In the genomic region with DNA sequence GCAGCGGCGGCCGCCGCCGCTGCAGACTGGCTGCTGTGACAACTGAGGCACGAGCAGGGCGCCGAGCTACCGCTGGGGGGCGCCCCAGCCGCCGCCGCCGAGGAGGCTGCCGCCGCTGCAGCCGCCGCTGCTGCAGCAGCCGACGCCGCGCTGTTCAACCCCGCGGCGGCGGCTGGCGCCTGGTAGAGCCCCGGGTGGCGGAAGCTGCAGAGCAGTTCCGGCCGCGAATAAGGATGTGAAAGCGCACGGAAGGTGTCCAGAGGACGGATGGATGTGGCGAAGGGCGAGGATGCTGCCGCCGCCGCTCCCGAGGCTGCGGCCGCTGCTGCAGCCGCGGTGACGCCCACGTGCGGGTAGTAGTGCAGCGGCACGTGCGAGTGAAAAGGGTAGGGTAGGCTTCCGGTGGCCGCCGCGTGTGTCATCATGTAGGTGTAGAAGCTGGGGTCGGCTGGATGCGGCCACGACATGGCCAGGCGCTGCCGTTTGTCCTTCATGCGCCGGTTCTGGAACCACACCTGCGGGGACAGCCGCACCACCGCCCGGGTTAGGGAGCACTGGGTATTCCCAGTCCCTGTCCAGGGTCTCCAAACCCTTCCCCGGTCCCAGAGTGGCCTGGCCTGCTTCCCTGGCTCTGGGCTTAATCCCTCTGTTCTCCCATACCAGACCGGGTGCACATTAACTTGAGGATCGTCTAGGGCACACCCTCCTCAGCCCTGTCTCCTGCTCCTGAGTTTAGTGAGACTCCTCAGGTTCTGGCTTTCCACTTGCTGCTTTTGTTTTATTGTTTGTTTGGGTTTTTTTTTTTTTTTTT, we compare ENCODE assay signal across 8 mouse cellular contexts. TPM values are rescaled to one million over a fixed set of nuclear protein-coding genes. Genes with fewer than 3 reads are reported as not detected.
DNase-seq lines count a peak whose midpoint lies in the region; ATAC-seq lines count a peak whose summit lies in the region.

No protein-coding gene starts in this region.

- peak overlapping the region; percentile 13; the same call in 1 of the 2 replicates for H3K9ac ChIP-seq in forebrain, embryonic 14.5 days (ENCODE audit: low read length)
- H3K9ac ChIP-seq in limb, embryonic 13.5 days: peak overlapping the region; percentile 98
- H3K9ac ChIP-seq in neural tube, embryonic 15.5 days (replicated peaks): no peak overlapping the region

- no peaks in the 10 kb centered on the region for H3K36me3 ChIP-seq in forebrain, embryonic 14.5 days (ENCODE audit: control insufficient read depth, insufficient read depth, low read length)
- H3K36me3 ChIP-seq in limb, embryonic 13.5 days: 0 out of 2 replicates have a peak, but pooled peaks cover 2% of the 10 kb centered on the region
- H3K36me3 ChIP-seq in neural tube, embryonic 15.5 days: no peaks in the 10 kb centered on the region

- no peaks in the 10 kb centered on the region; the same call in 1 of the 2 replicates for H3K4me1 ChIP-seq in forebrain, embryonic 14.5 days (ENCODE audit: control insufficient read depth, insufficient read depth, low read length)
- H3K4me1 ChIP-seq in limb, embryonic 13.5 days: peaks cover 7% of the 10 kb centered on the region; the same call in 1 of the 2 replicates
- peaks cover 12% of the 10 kb centered on the region for H3K4me1 ChIP-seq in neural tube, embryonic 15.5 days

- peak; percentile 34 to 48 for DNase-seq in cerebellum, postnatal 10 days
- DNase-seq in cerebellum, postnatal 36 days: no peak
- peak; percentile 55 for DNase-seq in CD4-positive, CD25-positive, alpha-beta regulatory T cell, adult 2 months (ENCODE audit: low read depth, low spot score)
- no peak for DNase-seq in forebrain, embryonic 14.5 days (ENCODE audit: low spot score)
- DNase-seq in spleen, adult 18-20 months: no peak
- DNase-seq in right cerebral cortex, postnatal 4 days: no peak

- H3K27ac ChIP-seq in forebrain, embryonic 14.5 days (ENCODE audit: low read depth, low read length): no peak overlapping the region
- H3K27ac ChIP-seq in limb, embryonic 13.5 days: peak overlapping the region; percentile 95
- H3K27ac ChIP-seq in neural tube, embryonic 15.5 days (replicated peaks): no peak overlapping the region

- H3K4me2 ChIP-seq in forebrain, embryonic 14.5 days (ENCODE audit: low read length): peak overlapping the region; percentile 46
- peak overlapping the region; percentile 74 for H3K4me2 ChIP-seq in limb, embryonic 13.5 days (replicated peaks)
- H3K4me2 ChIP-seq in neural tube, embryonic 15.5 days: peak overlapping the region; percentile 59

- H3K9me3 ChIP-seq in forebrain, embryonic 14.5 days (replicated peaks; ENCODE audit: control insufficient read depth, low read length): no peaks in the 10 kb centered on the region
- H3K9me3 ChIP-seq in limb, embryonic 13.5 days: no peaks in the 10 kb centered on the region
- H3K9me3 ChIP-seq in neural tube, embryonic 15.5 days (replicated peaks): no peaks in the 10 kb centered on the region

- H3K4me3 ChIP-seq in forebrain, embryonic 14.5 days (ENCODE audit: low read depth, low read length): peak overlapping the region; percentile 21
- H3K4me3 ChIP-seq in limb, embryonic 13.5 days: peak overlapping the region; percentile 63
- H3K4me3 ChIP-seq in neural tube, embryonic 15.5 days (replicated peaks): peak overlapping the region; percentile 38

- ATAC-seq in forebrain, embryonic 14.5 days: peak; percentile 35; the same call in 1 of the 2 replicates
- no peak for ATAC-seq in limb, embryonic 13.5 days (ENCODE audit: low FRiP score, low read depth)
- no peak for ATAC-seq in neural tube, embryonic 15.5 days (ENCODE audit: low FRiP score)

- H3K27me3 ChIP-seq in forebrain, embryonic 14.5 days (replicated peaks; ENCODE audit: control insufficient read depth, insufficient read depth, low read length): peaks cover 62% of the 10 kb centered on the region
- H3K27me3 ChIP-seq in limb, embryonic 13.5 days: peaks cover 41% of the 10 kb centered on the region
- H3K27me3 ChIP-seq in neural tube, embryonic 15.5 days (replicated peaks): peaks cover 63% of the 10 kb centered on the region

- WGBS in forebrain, embryonic 14.5 days: 1% methylated on average over 60 of the region's 69 CpGs
- WGBS in limb, embryonic 13.5 days: under 1% methylated on average over 63 of the region's 69 CpGs
- under 1% methylated on average over 63 of the region's 69 CpGs for WGBS in neural tube, embryonic 15.5 days

RNA-seq across cellular contexts. Expression of gene Evx2, which starts 3.3 kb away (rescaled TPM):
- not detected in 2 replicates for polyA plus RNA-seq in forebrain, embryonic 14.5 days (2014; fragmentation: Nextera tagmentation; extraction: Ambion mirVana)
- 2.3 and 3.2 TPM in 2 replicates for polyA plus RNA-seq in limb, embryonic 13.5 days (2015; fragmentation: Nextera tagmentation; extraction: Ambion mirVana)
- polyA plus RNA-seq in neural tube, embryonic 15.5 days (2015; fragmentation: Nextera tagmentation; extraction: Ambion mirVana): 0.23 and 0.42 TPM in 2 replicates

RNA-seq across cellular contexts. Expression of gene Hoxd13, which starts 12.1 kb away (rescaled TPM):
- polyA plus RNA-seq in forebrain, embryonic 14.5 days (2014; fragmentation: Nextera tagmentation; extraction: Ambion mirVana): not detected in 2 replicates
- 48.5 and 55.5 TPM in 2 replicates for polyA plus RNA-seq in limb, embryonic 13.5 days (2015; fragmentation: Nextera tagmentation; extraction: Ambion mirVana)
- polyA plus RNA-seq in neural tube, embryonic 15.5 days (2015; fragmentation: Nextera tagmentation; extraction: Ambion mirVana): 0.14 and 0.20 TPM in 2 replicates

RNA-seq across cellular contexts. Expression of gene Hoxd12, which starts 18.8 kb away (rescaled TPM):
- not detected in 2 replicates for polyA plus RNA-seq in forebrain, embryonic 14.5 days (2014; fragmentation: Nextera tagmentation; extraction: Ambion mirVana)
- 59.3 and 67.1 TPM in 2 replicates for polyA plus RNA-seq in limb, embryonic 13.5 days (2015; fragmentation: Nextera tagmentation; extraction: Ambion mirVana)
- polyA plus RNA-seq in neural tube, embryonic 15.5 days (2015; fragmentation: Nextera tagmentation; extraction: Ambion mirVana): 0.38 and 0.43 TPM in 2 replicates

RNA-seq across cellular contexts. Expression of gene Hoxd11, which starts 23.3 kb away (rescaled TPM):
- polyA plus RNA-seq in forebrain, embryonic 14.5 days (2014; fragmentation: Nextera tagmentation; extraction: Ambion mirVana): not detected in 2 replicates
- polyA plus RNA-seq in limb, embryonic 13.5 days (2015; fragmentation: Nextera tagmentation; extraction: Ambion mirVana): 19.1 TPM in 2 replicates
- 4.1 and 9.2 TPM in 2 replicates for polyA plus RNA-seq in neural tube, embryonic 15.5 days (2015; fragmentation: Nextera tagmentation; extraction: Ambion mirVana)

RNA-seq across cellular contexts. Expression of gene Hoxd10, which starts 35.7 kb away (rescaled TPM):
- not detected in 2 replicates for polyA plus RNA-seq in forebrain, embryonic 14.5 days (2014; fragmentation: Nextera tagmentation; extraction: Ambion mirVana)
- polyA plus RNA-seq in limb, embryonic 13.5 days (2015; fragmentation: Nextera tagmentation; extraction: Ambion mirVana): 26.0 and 26.2 TPM in 2 replicates
- 61.8 and 83.6 TPM in 2 replicates for polyA plus RNA-seq in neural tube, embryonic 15.5 days (2015; fragmentation: Nextera tagmentation; extraction: Ambion mirVana)

Comparison
In these comparisons a context has a peak if more than half of its experiments do, and no peak if none do; other contexts are left out.
1. DNase-seq: peak in cerebellum, postnatal 10 days (2 of 2) and CD4-positive, CD25-positive, alpha-beta regulatory T cell, adult 2 months (single experiment); none in cerebellum, postnatal 36 days (0 of 2), forebrain, embryonic 14.5 days (single experiment), spleen, adult 18-20 months (0 of 2) and right cerebral cortex, postnatal 4 days (single experiment).
2. RNA of gene Hoxd13, which starts 12.1 kb away (polyA plus RNA-seq): 48.5 to 55.5 TPM in limb, embryonic 13.5 days; 0.14 to 0.20 TPM in neural tube, embryonic 15.5 days and not detected in forebrain, embryonic 14.5 days; every median in the first group is over 10 times any median in the second.
3. RNA of gene Hoxd12, which starts 18.8 kb away (polyA plus RNA-seq): 59.3 to 67.1 TPM in limb, embryonic 13.5 days; 0.38 to 0.43 TPM in neural tube, embryonic 15.5 days and not detected in forebrain, embryonic 14.5 days; every median in the first group is over 10 times any median in the second.
4. Peak in every context shown above with its lines, with median percentiles within 50 percentile points of each other: H3K4me2 ChIP-seq and H3K4me3 ChIP-seq.